Mouse (Mus musculus) ovary, adult 18-20 months (tissue): ENCODE measurements around the gene Olfr721-ps1.

Experiments used
- DNase-seq: peaks from one replicate; pipeline ENCODE4 v3.0.0; 2022; ENCODE audit warnings: low spot score, mixed read lengths

Gene Olfr721-ps1

DNA sequence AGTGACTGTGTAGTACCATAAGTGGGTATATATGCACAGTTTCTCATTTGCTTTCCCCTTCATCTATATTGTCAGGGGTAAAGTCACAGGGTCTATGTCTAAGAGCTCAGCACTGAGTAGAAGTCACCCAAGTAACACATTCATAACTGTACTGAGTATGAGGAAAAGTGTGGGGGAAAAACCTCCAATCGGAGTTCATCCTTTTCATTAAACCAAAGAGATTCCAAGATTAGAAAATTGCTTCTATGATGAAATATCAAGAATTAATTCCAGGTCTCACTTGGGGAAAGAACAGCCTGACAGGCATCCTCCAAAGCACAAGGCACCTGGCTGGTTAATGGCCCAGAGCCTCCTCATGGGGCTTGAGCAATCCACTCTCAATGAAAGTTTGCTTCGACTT is at the start of gene Olfr721-ps1:
Gene Olfr721-ps1 (plus strand): TSS at position 301 of the 400 bp plus-strand sequence.
- DNase-seq: no peak

- no peak for DNase-seq
Measured at GRCm38 (mm10) chr14:14351721-14352590, 49.1 kb upstream of the Olfr721-ps1 start.

DNA sequence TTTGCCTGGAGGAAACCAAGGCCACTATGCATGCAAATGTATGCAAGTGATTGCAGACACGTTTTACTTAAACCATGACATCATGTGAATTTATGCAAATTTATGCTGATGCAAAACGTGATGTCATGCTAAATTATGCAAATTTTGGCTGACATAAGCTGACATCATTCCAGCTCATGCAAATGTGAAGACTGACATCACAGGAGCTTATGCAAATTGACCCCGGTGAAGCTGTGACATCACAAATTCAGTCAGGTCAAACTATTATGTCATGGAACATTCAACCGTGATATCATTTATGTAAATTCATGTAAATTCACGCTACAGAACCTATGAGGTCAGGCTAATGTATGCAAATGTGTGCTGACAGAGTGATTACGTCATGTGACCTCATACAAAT is 48.5 kb upstream of the Olfr721-ps1 start:
- no peak for DNase-seq

GRCm38 (mm10) chr14:14353081-14353732 is 47.9 kb upstream of the Olfr721-ps1 start:
- no peak for DNase-seq

- no peak for DNase-seq
Measured at GRCm38 (mm10) chr14:14353740-14354510, 47.2 kb upstream of the Olfr721-ps1 start.

DNA sequence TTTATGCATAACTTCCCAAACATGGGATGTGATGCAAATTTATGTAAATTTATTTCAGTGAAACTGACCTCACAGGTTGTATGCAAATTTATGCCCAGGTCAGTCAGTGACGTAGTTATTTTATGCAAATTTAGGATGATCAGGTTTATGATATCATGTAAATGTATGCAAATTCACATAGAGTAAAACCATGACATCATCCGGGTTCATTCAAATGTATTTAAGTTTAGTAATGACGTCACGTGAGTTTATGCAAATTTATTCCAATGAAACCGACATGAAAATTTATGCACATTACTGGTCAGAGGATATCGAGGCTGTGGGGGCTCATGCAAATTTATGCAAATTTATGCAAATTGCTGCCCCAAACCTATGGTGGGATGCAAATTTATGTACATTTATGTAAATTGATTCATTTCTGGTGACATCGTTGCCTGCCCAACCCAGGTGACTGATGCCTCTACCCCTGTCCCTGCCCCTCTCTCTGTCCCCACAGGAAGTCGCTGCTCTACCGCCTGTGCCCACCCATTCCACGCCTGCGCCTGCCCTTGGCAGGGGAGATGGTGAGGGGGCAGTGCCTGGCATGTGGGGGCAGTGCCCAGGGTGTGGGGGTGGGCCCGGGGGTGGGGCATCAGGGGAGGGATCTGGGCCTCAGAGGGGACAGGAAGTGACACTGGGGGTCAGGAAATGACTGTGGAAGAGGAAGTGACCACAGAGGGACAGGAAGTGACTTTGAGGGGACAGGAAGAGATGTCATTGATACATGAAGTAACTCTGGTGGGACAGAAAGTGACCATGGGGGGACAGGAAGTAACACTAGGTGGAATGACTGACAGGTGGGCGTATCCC is 46.4 kb upstream of the Olfr721-ps1 start:
- no peak for DNase-seq

GRCm38 (mm10) chr14:14355360-14355646 is 45.8 kb upstream of the Olfr721-ps1 start:
- no peak for DNase-seq

DNA sequence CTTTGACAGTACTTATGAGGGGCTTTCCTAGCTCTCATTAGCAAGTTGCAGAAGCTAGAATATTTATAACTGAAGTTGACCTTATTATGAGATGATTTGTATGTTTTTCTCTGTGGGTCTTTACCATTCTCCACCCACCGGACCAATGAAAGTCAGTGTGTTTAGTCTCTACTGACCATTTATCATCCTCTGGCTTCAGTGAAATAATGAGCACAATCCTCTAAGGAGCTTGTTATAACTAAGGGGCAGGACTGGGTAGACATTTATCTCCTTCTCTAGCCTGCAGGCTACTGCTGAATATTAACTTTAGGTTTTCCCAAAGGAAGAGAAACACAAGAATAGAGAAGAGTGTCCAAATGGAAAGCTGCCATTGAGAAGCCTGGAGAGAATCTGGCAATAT is 5.6 kb upstream of the Olfr721-ps1 start:
- no peak for DNase-seq

DNA sequence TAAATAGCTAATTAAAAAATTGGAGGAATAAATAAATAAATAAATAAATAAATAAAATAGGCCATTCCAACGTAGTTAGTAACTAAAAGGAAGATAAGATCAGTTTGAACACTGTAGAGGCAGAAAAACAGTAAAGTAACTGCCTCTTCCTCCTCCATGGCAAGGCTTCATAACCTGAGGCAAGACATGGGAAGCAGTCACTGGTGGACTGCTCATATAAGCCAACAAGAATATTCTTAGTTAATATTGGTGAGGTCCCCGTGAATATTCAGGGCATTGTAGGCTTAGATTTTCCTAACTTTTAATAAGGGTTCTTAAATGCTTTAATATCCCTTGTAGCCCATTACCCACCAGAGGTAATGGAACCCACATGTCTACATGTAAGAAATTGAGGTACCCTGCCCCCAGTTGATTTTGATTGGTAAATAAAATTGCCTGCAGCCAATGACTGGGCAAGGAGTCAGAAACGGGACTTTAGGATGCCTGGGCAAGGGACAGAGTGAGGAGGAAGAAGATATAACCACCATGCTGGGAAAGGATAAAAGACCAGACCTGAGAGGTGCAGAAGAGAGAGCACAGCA is 35.1 kb downstream of the Olfr721-ps1 start:
- DNase-seq: no peak
